Mouse (Mus musculus): ENCODE measurements around the gene Pak1. TPM values are rescaled to one million over a fixed set of nuclear protein-coding genes. Genes with fewer than 3 reads are reported as not detected.

The Pak1 gene
- total RNA-seq, 2 experiments from 2014 or later: 384 to 468 TPM

- DNase-seq (ENCODE audit: low spot score in 2 of 2): no peak
- intact Hi-C loops (cut with DNase I): no loop called here
Observed at GRCm38 (mm10) chr7:97770841-97771620, 17.3 kb upstream of the Pak1 start.

DNA sequence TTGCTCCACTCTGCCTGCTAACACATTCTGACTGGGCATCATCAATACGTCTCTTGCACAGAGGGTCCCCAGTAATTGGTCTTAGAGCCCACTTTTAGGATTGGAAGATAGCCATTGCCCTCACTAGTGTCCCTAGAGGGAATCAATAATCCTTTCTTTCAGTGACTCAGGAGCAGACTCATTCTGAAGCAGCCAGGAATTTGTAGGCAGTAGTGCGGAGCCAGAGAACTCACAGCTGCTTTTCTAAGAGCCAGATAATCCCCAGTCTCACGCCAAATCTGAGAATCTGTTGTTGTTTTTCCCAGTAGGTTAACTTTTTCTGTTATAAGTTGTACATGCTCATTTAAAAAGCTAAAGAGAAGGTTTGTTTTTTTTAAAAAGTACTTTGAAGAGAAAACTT, 13.0 kb upstream of the Pak1 start:
- DNase-seq (ENCODE audit: low spot score in 2 of 2): no peak
- intact Hi-C loops (cut with DNase I): no loop called here

DNA sequence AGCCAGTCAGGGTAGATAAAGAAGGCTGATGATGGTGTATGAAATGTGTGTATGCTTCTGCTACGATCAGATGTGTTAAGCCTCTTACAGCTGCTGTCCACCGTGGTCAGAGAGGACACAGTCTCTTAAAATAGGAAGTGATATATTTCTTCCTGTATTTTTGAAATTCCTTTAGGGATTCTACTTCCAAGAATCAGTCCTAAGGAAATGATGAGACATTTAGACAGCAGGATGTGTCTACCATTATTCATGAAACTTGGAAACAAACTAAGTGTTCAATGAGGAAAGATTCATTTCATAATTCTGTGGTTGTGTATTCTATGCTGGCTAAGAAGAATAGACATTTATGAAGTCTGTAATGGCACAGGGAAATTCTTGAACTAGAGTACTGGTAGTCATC, 12.4 kb upstream of the Pak1 start:
- intact Hi-C loops (cut with DNase I): no loop called here
- DNase-seq (ENCODE audit: low spot score in 2 of 2): no peak

- intact Hi-C loops (cut with DNase I): no loop called here
Observed at GRCm38 (mm10) chr7:97777191-97777590, 11.2 kb upstream of the Pak1 start.

DNA sequence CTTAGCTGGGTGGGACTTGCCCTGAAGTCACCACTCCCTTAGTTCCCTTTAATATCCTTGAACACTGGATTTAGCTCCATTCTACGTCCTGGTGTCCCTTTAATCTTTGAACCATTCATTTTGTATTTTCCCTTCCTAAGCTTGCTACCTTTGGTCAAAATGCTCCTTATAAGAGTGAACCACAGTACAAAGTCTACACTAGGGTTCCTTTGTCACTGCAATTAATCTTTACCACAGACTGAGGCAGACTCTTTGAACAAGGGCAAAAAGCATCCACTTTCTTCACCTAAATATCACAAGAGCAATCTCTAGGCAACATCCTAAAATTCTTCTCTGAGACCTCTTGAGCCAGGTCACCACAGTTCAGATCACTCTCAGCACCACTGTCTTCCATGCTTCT, 8.1 kb upstream of the Pak1 start:
- no peak for DNase-seq (ENCODE audit: low spot score in 2 of 2)
- intact Hi-C loops (cut with DNase I): no loop called here

More at GRCm38 (mm10) chr7:97777191-97777590, 11.2 kb upstream of the Pak1 start:
- no peak for DNase-seq (ENCODE audit: low spot score in 2 of 2)

- intact Hi-C loops (cut with DNase I): no loop called here
- DNase-seq (ENCODE audit: low spot score in 2 of 2): no peak
Observed at GRCm38 (mm10) chr7:97780815-97781214, 7.5 kb upstream of the Pak1 start.

GRCm38 (mm10) chr7:97781496-97781895, 6.8 kb upstream of the Pak1 start:
- no peak for DNase-seq (ENCODE audit: low spot score in 2 of 2)
- intact Hi-C loops (cut with DNase I): no loop called here

- intact Hi-C loops (cut with DNase I): no loop called here
- DNase-seq (ENCODE audit: low spot score in 2 of 2): no peak
Observed at GRCm38 (mm10) chr7:97783523-97783922, 4.8 kb upstream of the Pak1 start.

- intact Hi-C loops (cut with DNase I): loop anchor here (2.0 kb wide), 1 partner anchor 54 kb away; no protein-coding TSS in a partner anchor
- DNase-seq (ENCODE audit: low spot score in 2 of 2): peak; percentile 30 to 37
Observed at GRCm38 (mm10) chr7:97788669-97789483, 535 bp downstream of the Pak1 start.

GRCm38 (mm10) chr7:97790272-97790671, 1.9 kb downstream of the Pak1 start:
- DNase-seq (ENCODE audit: low spot score in 2 of 2): no peak
- intact Hi-C loops (cut with DNase I): no loop called here

GRCm38 (mm10) chr7:97792324-97792723, 4.0 kb downstream of the Pak1 start:
- intact Hi-C loops (cut with DNase I): no loop called here
- no peak for DNase-seq (ENCODE audit: low spot score in 2 of 2)

- no peak for DNase-seq (ENCODE audit: low spot score in 2 of 2)
- intact Hi-C loops (cut with DNase I): no loop called here
Observed at GRCm38 (mm10) chr7:97803116-97803515, 14.8 kb downstream of the Pak1 start.

- intact Hi-C loops (cut with DNase I): no loop called here
- DNase-seq (ENCODE audit: low spot score in 2 of 2): no peak
Observed at GRCm38 (mm10) chr7:97804245-97805066, 16.1 kb downstream of the Pak1 start.

DNA sequence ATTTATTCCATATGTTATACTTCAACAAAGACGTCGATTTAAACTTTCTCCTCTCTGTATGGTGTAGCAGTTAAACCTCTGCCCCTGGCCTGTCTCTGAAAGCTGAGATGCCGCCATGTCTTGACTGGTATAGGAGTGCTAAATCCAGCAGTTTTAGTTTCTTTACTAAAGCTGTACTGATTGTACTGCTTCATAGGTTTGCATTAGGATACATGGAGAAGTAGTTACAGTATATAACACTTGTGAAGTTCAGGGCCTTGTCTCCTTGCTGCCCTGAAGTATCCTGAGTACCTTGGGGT, 16.7 kb downstream of the Pak1 start:
- DNase-seq (ENCODE audit: low spot score in 2 of 2): no peak
- intact Hi-C loops (cut with DNase I): no loop called here

DNA sequence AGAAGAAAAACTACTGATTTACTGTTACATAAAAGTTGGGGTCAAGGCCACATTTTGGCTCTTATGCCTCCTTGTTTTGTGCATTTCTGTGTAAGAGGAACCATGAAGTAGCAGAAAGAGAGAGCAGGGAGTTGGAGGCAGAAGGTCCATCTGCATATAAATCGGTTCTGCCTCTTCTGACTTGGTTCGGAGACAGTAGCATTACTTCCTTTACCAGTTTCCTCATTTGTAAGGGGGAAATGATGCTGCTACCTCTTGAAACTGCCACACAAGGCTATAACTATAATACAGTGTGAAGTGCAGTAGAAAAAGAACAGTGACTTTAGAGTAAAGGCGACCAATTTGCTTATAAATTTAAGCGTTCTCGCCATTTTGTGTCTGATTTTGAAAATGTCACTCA, 21.0 kb downstream of the Pak1 start:
- DNase-seq (ENCODE audit: low spot score in 2 of 2): no peak
- intact Hi-C loops (cut with DNase I): no loop called here

DNA sequence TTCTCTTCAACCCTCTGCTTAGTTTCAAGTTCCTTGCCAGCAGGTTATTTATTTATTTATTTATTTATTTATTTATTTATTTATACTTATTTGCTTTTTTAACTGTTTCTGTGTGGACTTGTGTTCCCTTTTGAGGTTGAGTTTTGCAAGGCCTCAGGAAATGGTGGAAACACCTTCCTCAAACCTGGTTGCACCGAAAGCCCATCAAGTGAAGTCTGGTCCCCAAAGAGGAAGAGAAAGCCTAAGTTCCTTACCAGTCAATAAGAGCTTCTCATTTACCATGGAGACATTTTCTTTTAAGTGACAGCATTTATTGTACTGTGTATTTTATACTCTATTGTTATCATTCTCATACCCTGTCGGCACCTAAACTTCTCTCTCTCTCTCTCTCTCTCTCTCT, 33.5 kb downstream of the Pak1 start:
- DNase-seq (ENCODE audit: low spot score in 2 of 2): no peak
- intact Hi-C loops (cut with DNase I): no loop called here

GRCm38 (mm10) chr7:97829091-97829490, 40.8 kb downstream of the Pak1 start:
- intact Hi-C loops (cut with DNase I): no loop called here
- DNase-seq (ENCODE audit: low spot score in 2 of 2): no peak

DNA sequence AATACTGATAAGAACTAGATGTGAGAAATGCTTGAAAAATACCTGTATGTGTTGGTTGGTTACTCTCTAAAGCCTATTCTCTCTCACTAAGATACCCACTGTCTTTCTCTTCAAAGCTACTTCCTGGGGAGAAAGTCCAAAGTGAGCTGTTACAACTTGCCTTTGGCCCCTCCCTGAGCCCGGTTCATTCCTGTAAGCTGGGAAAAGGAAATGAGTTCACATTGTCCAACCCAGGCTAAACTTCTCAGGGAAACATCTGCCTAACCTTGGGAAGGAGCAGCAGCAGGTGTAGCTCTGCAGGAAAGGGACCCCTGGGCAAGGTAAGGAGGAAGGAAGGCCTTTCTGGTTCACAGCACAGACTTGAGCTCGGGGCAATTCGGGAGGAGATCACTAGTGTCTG, 42.4 kb downstream of the Pak1 start:
- intact Hi-C loops (cut with DNase I): no loop called here

GRCm38 (mm10) chr7:97832987-97833386, 44.6 kb downstream of the Pak1 start:
- no peak for DNase-seq (ENCODE audit: low spot score in 2 of 2)
- intact Hi-C loops (cut with DNase I): no loop called here

More for the DNA sequence above, 42.4 kb downstream of the Pak1 start:
- DNase-seq (ENCODE audit: low spot score in 2 of 2): no peak

DNA sequence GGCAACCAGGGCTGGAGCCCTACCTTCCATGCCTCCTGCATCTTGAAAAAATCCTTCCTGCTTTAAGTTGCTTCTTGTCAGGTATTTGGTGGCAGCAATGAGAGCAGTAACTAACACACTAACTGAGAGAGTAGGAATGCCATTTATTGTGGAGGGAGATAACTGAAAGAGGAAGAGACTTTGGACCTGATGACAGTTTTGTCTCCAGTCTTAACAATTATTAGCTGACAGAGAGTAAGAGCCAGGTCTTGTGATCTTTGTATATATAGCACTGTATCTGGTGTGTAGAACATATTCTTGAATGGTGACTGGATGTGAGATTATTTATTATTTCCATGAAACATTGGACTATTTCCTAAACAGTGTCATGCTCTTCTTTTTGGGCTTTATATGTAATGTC, 50.2 kb downstream of the Pak1 start:
- no peak for DNase-seq (ENCODE audit: low spot score in 2 of 2)
- intact Hi-C loops (cut with DNase I): no loop called here

All from left cerebral cortex, postnatal 36 days (tissue).